Mouse (Mus musculus) fibroblast of lung, adult 2 months (primary cell): Measurements from ENCODE around the gene Hmcn1.

Source experiments
- DNase-seq: peaks from one replicate; pipeline ENCODE4 v3.0.0-alpha.2; 2011; ENCODE audit warnings: low read depth

Gene Hmcn1

DNA sequence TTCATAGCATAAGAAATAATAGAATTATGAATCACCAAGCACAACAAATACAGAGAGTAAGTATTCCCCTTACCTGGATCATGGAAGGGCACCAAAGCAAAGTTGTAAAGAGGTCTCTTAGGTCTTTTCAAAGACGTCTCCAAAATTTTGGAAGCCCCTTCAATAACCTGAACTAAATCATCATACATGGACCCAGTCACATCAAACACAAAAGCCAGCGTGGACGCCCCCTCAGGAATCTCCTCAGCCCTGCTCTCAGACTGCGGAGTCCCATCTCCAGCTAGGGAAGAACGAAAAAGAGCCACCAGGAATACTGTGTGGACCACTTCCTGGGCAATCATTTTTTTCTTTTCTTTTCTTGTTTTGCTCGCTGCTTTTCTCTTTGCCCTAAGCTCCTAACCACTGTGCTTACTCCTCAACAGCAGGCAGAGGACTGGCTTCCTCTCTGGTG lies 499 bp downstream of the Hmcn1 start:
- no peak for DNase-seq

DNA sequence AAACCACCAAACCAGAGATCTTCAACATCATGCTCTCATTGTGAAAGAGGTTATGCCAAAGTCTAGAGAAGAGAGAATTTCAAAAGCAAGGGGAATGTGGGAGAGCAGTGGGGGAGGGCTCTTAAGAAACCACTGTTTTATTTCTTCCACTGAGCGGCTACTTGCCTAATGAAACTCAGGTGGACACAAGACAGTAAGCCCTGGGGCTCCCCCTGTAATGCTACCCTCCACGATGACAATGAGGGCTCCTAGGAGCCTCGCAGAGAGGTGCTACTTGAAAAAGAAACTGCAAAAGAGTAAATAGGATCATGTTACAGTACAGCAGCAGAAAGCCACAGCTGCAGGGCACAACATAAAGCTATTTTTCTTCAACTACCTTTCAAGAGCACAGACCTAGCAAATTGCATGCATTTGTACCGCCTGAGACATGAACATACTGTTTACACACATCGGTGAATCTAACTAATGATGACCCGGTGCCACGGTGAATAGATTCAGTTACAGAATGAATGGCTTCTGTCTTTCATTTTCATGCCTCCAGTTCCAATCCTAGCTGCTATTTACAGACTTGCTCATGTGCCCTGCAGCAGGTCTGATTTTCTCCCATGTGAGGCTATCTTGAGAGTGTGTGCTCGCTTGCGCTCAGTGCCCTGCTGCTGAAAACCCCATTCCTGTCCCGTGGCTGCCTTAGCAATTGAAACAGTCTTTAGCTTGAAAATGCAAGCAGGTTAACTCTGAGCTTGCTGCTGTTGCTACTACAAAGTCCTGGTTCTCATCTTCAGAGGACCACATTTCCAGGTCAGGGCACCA lies 1.3 kb downstream of the Hmcn1 start:
- no peak for DNase-seq

DNA sequence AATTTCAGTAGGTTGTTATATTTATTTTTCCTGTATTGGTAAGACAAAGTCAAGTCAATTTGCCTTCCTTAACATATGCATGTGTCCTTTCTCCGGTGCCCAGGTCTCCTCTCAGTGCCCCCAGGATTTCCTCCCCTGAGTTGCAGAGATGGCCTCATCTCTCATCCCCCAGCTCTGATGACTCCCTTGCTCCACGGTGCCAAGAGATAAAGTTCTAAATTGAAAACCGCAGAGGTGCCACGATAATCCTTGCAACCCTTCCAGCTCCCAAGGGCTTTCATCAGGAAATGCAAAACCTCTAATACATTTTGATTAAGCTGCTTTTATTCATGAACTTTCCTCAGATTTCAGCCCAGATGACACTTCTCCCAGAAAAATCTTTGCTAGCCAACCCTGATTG lies 8.3 kb downstream of the Hmcn1 start:
- DNase-seq = no peak

DNA sequence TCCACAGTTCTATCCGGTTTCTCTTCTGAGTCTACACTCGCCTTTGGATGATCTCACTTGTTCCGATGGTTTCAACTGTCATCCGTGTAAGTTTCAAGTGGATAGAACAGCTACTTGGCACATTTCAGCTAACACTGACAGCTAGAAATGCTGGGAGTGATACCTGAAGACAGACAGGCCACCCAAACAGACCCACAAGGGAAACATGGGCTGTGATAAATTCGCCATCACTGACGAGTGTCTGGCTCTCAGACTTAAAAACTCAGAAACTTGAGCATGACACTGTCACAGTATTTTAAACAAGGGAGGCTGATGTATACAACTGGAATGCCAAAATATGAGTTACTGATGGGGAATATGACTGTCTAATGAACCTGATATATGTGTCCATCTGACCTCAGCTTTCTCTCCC lies 9.1 kb downstream of the Hmcn1 start:
- DNase-seq = no peak

DNA sequence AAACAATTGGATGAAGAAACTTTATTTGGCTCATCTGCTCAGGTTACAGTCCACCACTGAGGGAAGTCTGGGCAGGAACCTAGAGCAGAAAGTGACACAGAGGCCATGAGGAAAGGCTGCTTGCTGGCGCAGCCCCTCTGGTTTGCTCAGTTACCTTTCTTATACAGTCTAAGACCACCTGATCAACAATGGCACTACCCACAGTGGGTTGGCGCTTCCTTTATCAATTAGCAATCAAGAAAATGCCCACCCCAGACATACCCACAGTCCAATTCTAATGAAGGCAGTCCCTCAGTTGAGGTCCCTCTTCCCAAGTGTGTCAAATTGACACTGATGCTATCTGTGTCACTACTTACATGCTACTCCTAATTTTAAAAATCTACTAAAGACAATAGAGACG lies 14.6 kb downstream of the Hmcn1 start:
- DNase-seq = no peak

DNA sequence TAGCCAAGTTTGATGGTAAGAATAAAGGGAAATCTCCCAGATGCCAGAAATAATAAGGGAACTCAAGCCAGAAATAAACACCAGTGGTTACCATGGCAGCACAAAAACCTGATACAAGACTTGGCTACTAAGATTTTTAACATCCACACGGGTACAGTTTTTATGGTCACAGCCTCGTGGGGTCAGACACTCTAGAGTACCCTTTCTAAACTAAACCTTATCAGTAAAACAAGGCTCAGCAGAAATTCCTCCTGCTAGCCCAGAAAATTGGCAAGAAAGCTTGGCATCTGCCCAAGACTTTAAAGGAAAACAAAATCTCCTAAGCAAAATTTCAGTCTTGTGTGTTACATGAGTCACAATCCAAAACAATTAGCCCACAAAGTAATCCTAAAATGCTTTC lies 17.0 kb downstream of the Hmcn1 start:
- DNase-seq = peak; percentile 21

DNA sequence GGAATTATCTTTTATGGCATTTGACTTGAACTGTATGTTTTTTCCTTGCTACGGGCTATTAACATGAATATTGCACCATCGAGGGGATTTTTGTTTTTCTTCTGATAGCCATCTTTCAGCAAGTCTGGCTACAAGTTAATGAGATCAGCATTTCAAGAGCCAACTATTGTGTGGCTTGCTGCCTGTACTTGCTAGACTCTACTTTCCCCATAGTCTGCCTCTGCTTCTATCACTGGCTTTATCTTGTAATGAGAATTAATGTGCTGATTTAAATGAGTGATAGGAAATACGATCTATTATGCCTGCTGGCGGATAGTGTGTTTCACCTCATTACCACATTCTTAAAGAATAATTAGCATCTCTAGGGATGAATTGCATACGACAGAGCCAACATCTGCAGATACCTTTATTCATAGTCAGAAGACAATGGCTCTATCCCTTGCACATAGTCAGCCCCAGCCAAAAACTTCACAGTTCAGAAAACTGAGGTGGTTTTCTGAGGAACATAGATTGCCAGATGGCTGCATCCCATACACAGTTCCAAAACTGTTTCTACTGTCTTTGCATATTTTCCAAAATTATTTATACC lies 33.7 kb downstream of the Hmcn1 start:
- DNase-seq = peak; percentile 16

DNA sequence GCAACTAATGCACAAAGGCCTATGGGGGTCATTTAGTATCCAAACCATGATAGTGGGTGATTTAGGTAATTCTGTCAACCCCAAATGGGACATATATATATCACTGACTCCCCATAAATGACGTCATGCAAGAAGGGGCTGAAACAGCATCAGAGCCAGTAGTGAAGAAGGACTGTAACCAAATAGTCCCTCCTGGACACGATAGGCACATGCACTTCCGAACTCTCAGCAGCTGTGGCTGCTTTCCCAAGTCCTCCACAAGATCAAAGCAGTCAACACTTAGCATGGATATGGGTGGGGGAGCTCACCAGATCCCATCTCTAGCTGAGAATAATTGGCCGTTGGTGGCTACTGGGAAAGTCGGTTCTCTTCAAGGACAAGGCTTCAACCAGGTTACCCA lies 42.2 kb downstream of the Hmcn1 start:
- DNase-seq = no peak

DNA sequence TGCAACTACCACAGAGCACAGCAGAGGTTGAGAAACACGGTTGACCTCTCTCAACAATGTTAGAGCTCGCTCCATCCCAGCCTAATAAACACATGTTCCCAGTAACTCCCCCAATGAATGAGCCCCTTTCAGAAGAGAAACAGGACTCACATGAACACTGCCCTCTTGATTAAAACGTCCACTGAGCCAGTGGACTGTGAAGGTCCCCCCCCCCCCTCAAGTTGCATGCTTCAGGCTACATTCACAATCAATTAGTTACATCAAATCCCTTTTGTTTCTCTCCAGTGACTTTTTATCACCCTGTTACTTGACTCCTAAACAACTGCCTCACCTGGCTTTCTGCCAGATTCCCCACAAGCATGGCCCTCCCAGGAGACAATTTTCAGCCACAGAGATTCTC lies 43.2 kb downstream of the Hmcn1 start:
- no peak for DNase-seq

DNA sequence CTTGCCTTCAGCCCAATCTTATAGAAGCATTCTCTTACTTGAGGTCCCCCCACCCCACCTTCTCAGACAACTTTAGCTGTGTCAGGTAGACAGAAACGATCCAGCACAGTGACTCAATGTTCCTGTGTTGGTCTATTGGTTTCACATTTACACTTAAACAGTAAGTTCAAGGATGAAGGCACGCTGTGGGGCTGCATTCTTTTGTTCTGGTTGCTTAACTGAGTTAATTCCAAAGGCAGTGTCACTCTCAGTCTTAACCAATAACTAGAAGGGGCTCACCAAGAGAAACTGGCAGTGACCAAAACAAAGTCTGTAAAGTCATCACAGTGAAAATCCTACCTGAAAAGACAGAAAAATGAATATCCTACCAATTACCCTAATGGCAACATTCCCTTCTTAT lies 44.3 kb downstream of the Hmcn1 start:
- no peak for DNase-seq

DNA sequence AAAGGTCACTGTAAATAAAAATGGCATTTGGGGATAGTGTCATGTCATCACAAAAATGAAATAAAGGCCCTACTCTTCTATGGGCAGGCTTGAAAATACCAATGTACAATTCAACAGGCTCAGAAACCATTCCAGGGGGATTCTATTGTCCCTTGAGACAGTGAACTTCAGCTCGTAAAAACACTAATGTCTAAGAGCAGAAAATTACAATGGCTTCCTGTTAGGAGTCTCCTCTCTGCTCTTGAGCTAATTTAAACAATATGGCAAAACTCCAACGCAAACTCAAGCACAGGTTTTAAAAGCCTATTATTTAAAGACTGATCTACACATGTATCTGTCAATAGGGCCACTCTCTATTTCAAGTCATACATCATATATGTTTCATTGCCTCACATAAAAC lies 49.6 kb downstream of the Hmcn1 start:
- no peak for DNase-seq

DNA sequence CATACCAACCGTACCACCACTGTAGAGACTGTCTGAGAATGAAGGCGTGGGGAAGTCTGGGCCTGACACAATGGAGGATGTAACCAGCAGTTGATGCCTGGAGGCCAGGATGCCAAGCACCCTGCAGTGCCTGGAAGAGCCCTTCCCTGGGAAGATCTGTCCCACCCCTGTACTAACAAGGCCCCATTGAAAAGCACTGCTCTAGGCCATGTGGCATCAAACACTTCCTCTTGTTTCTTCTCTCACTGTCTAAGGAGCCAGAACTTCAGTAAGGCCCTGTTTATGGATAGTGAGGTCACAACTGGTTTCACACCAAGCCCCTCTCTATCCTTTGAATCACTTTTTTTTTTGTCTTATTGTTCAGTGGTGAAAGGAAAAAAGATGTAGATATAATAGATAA lies 51.1 kb downstream of the Hmcn1 start:
- no peak for DNase-seq

DNA sequence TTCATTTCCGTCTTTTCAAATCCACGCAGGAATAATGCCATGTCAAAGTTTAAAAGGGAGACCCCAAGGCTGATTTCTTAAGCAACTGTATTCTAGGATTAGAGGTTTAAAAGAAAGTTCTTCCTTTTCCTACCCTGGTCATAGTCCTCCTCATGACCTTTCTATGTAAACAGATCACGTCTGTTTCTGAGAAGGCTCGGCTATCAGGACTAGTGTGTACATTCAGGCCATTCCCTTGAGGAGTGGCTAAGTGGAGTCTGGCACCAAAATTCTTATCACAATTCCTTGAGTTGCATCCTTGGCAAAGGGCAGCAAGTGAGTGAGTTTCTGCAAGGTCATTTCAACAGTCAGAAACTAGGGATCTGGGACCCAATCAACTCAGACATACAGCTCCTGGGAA lies 56.4 kb downstream of the Hmcn1 start:
- no peak for DNase-seq

DNA sequence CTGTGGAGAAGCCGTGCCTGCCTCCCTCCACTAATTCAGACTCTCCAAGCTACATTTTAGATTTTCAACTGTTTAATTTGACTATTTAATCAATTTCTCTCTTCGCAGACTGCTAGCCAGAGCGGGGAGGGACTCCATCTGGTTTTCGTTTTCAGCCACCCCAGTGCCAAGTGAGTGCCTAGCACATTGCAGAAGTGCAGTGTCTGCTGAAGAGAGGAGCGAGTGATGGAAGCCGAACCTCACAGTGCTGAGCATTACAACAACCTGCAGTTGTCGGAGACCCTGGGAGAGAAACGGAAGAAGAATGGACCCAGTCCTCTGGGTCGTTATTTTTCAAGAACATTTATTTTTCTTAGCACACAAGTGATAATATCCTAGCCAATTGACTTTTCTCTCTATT lies 59.6 kb downstream of the Hmcn1 start:
- no peak for DNase-seq

DNA sequence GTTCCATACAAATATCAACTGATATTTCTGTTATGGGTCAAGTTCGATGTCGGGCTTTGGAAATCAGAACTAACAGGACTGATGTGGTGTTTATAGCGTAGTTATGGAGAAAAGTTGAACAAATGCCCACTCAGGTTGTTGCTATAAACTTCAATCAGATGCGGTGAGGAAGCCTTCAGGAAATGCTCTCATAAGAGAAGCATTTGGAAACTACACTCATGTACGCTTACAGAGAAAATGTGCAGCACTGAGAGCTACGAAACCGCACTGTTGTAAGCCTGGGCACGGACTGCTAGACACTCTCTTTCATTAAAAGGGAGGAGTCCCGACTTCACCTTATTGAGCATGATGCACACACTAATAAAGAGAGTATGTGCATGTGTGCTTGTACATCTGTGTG lies 72.4 kb downstream of the Hmcn1 start:
- no peak for DNase-seq

DNA sequence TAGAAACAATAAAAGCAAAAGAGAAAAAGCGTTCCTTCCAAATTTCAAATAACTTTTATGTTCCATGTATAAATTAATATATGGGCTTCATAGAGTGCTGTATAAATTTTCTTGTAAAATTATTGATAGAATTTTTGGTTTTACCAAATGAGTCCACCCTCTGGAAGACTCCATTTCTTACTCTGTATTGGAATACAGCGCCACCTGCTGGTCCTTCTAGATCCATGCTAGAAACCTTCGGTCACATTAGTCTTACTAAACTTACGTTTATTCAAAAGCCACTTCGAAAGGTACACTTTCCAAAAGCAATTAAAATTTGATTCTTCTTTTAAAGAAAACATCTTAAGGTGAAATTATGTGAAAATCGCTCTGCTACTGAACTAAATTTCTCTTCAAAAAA lies 73.0 kb downstream of the Hmcn1 start:
- DNase-seq = no peak

DNA sequence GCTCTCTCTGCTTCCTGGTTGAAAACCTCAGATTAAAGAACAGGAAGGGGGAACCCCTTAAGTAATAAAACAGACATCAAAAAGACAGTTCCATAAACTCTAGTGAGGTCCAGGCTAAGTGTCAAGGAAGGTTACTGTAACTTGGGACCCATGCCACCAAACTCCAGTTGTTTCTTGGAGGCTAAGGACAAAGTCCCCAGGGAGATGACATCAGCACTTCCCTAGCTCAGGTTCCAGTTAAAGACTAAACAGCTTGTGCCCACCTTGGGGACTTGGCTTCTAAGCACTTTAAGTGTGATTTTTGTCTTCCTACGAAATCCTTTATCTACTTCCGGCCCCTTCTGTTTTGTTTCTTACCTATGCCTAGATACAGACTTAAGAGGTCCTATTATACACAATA lies 78.3 kb downstream of the Hmcn1 start:
- DNase-seq = no peak

DNA sequence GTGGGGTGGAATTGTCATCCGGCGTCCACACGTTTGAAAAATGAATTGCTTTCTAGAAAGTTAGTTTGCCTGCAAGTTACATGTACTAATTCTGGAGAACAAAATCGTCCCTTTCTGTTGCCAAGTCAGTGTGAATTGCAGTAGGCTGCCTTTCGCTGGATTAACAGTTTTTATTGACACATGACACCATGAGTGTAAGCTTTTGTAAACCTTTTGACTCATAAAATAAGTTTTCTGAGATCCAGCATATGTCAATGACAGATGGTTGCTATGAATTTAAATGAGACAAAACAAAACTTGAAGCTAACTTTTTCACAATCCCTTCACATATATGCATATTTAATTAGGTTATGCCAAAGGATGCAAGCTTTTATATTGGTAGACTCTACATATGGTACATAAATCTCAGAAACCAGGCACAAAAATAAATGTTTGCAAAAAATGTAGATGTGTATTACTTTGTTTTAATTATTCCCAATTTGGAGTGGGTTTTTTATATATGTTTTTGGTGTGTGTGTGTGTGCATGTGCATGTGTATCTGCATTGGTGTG lies 79.6 kb downstream of the Hmcn1 start:
- no peak for DNase-seq

DNA sequence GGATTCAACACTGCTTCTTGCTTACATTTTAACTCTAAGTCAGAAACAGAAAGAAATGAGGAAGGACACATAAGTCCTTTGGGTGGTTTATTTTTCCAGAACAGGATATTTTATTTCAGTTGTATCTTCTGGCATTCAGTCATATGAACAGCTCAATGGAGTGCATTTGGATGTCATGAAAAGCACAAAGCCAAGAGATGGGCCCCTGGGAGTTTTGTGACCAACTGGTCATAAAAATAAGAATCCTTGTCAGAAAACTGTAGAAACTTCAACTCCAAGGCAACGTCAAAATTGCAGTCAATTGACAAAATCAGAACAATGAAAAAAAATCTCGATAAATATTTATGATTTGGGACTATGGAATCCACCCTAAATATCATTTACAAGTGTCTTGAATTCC lies 83.6 kb downstream of the Hmcn1 start:
- no peak for DNase-seq

DNA sequence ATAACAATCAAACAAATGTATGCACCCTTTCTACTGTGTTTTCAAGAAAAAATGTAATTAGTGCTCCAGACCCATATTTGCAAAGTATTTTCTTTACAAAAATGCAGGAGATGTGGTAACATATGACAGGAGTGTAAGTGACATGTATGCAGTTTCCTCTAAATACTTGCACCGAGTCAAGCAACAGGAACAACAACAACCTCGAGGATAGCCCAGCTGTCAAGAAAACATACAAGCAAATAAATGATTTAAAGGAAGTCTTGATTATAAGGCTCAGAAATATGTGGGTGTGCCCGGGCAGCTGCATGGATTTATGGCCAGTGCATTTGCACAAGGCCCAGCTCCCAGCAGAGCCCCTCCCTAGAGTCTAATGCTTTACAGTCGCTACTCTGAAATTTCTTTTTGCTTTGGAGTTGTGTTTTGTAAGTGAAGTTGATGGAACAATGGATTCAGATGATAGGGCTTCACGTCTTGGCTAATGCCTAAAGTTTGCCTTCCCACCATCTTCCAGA lies 99.5 kb downstream of the Hmcn1 start:
- no peak for DNase-seq

DNA sequence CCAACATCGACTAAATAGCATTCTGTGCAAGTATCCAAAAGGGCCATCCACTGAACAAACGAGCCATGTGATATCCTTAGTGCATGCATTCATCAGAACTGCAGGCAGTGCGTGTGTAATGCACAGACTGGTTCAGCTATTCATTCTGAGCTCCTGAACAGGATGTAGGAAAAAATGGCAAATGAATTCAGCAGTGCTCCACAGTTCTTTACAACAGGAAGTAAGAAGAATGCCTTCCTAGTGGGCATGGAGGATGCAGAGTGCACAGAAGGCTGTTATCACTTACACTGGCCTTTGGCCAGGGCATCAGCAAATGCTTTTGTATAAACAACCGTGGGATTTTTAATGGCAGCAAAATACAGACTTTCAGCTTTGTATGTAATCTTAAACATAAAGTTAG lies 103.2 kb downstream of the Hmcn1 start:
- DNase-seq = no peak

DNA sequence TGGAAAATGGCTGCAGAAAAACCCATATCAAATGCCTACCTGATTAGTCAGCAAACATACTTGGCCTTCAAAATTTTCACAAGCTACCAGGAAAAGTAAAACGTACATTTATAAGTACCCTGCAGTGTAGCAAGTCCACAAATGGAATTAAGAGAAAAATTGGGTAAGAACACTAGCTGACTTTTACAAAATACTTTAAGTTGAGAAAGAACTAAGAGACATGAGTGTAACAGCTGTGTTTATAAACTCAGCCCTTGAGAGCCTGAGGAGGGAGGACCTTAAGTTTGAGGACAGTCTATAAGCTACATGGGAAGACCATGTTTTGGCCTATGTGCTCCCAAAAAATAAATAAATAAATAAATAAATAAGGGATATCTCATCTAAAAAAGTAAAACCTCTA lies 107.0 kb downstream of the Hmcn1 start:
- no peak for DNase-seq

DNA sequence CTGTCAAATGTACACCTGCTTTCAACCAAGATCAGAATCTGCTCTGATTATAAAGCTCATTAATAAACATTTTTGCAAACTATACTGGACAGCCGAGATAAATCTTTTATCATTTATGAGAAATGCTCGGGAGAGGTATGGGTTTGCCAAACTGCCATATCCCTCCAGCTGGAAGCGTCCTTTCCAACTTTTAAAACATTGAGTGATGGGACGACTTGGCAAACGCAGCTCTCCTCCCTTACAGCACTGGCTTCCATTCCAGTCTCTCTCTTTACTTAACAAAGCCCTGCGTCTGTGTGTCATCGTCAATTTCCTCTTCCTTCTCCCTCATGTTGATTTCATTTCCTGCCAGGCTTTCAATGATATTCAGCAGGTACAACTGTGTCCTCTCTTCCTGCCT lies 114.8 kb downstream of the Hmcn1 start:
- DNase-seq = no peak

DNA sequence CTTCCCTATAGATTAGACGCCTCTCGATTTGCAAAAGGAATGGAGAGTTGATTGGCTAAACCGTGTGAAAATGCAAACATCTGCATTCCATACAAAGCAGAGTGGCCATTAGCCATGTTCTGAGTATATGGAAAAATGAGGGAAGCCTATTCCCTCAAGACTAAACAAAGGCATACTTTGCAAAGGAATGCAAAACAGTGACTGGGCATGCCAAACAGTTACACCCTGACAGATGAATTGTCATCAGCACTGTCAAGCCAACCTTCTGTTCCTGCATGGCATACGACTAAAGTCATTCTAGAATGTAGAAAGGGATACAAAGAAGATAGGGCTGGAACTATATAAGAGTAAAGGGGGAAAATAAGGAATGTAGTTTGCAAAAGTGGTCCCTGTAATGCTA lies 115.3 kb downstream of the Hmcn1 start:
- no peak for DNase-seq
